Mouse (Mus musculus): Measurements from ENCODE around the gene Scube1. TPM values are rescaled to one million over a fixed set of nuclear protein-coding genes. Genes with fewer than 3 reads are reported as not detected.

The Scube1 gene
- polyA plus RNA-seq, 1 experiment, result 1.3 TPM

GRCm38 (mm10) chr15:83635251-83635650 lies 89.6 kb downstream of the Scube1 start:
- peaks cover 5% of the 10 kb centered on the region for H3K4me1 ChIP-seq (replicated peaks; ENCODE audit: control insufficient read depth, insufficient read depth, low read length)
- TF ChIP-seq CTCF (IDR thresholded peaks at IDR 0.05; ENCODE audit: borderline replicate concordance, control insufficient read depth, extremely low read depth, insufficient read depth, low read length, poor library complexity) (no peak), POLR2A (IDR thresholded peaks at IDR 0.05; ENCODE audit: control insufficient read depth, extremely low read depth, insufficient read depth, low read length, poor library complexity) (no peak)
- no peaks in the 10 kb centered on the region for H3K27me3 ChIP-seq (ENCODE audit: control insufficient read depth, insufficient read depth, low read length)
- WGBS, result 42% methylated on average over 3 of the region's 3 CpGs
- no peak for DNase-seq
- no peak overlapping the region for H3K27ac ChIP-seq (ENCODE audit: control insufficient read depth, insufficient read depth, low read length)
- no peak overlapping the region for H3K4me3 ChIP-seq (ENCODE audit: control insufficient read depth, insufficient read depth, low read length)
- no peaks in the 10 kb centered on the region for H3K36me3 ChIP-seq (ENCODE audit: control insufficient read depth, insufficient read depth, low read length)

GRCm38 (mm10) chr15:83634076-83634475 lies 90.7 kb downstream of the Scube1 start:
- Histone ChIP-seq H3K27ac (ENCODE audit: control insufficient read depth, insufficient read depth, low read length) (no peak overlapping the region), H3K4me3 (ENCODE audit: control insufficient read depth, insufficient read depth, low read length) (no peak overlapping the region), H3K4me1 (replicated peaks; ENCODE audit: control insufficient read depth, insufficient read depth, low read length) (peaks cover 4% of the 10 kb centered on the region; the same call in 1 of the 2 replicates), H3K27me3 (ENCODE audit: control insufficient read depth, insufficient read depth, low read length) (no peaks in the 10 kb centered on the region), H3K36me3 (ENCODE audit: control insufficient read depth, insufficient read depth, low read length) (no peaks in the 10 kb centered on the region)
- no peak for TF ChIP-seq CTCF (IDR thresholded peaks at IDR 0.05; ENCODE audit: borderline replicate concordance, control insufficient read depth, extremely low read depth, insufficient read depth, low read length, poor library complexity)
- no peak for TF ChIP-seq POLR2A (IDR thresholded peaks at IDR 0.05; ENCODE audit: control insufficient read depth, extremely low read depth, insufficient read depth, low read length, poor library complexity)
- no peak for DNase-seq
- WGBS, result 5% methylated on average over 1 of the region's 1 CpGs

- Histone ChIP-seq H3K4me1 (replicated peaks; ENCODE audit: control insufficient read depth, insufficient read depth, low read length) (peaks cover 5% of the 10 kb centered on the region; the same call in 1 of the 2 replicates), H3K27ac (ENCODE audit: control insufficient read depth, insufficient read depth, low read length) (no peak overlapping the region), H3K27me3 (ENCODE audit: control insufficient read depth, insufficient read depth, low read length) (no peaks in the 10 kb centered on the region), H3K36me3 (ENCODE audit: control insufficient read depth, insufficient read depth, low read length) (no peaks in the 10 kb centered on the region), H3K4me3 (ENCODE audit: control insufficient read depth, insufficient read depth, low read length) (no peak overlapping the region)
- WGBS, result 87% methylated on average over 7 of the region's 7 CpGs
- no peak for TF ChIP-seq POLR2A (IDR thresholded peaks at IDR 0.05; ENCODE audit: control insufficient read depth, extremely low read depth, insufficient read depth, low read length, poor library complexity)
- no peak for TF ChIP-seq CTCF (IDR thresholded peaks at IDR 0.05; ENCODE audit: borderline replicate concordance, control insufficient read depth, extremely low read depth, insufficient read depth, low read length, poor library complexity)
- no peak for DNase-seq
Measured at GRCm38 (mm10) chr15:83631071-83631470, 93.8 kb downstream of the Scube1 start.

GRCm38 (mm10) chr15:83629716-83630115 lies 95.1 kb downstream of the Scube1 start:
- TF ChIP-seq POLR2A (IDR thresholded peaks at IDR 0.05; ENCODE audit: control insufficient read depth, extremely low read depth, insufficient read depth, low read length, poor library complexity) (no peak), CTCF (IDR thresholded peaks at IDR 0.05; ENCODE audit: borderline replicate concordance, control insufficient read depth, extremely low read depth, insufficient read depth, low read length, poor library complexity) (no peak)
- 83% methylated on average over 3 of the region's 3 CpGs for WGBS
- Histone ChIP-seq H3K27ac (ENCODE audit: control insufficient read depth, insufficient read depth, low read length) (no peak overlapping the region), H3K36me3 (ENCODE audit: control insufficient read depth, insufficient read depth, low read length) (no peaks in the 10 kb centered on the region), H3K4me1 (replicated peaks; ENCODE audit: control insufficient read depth, insufficient read depth, low read length) (peaks cover 5% of the 10 kb centered on the region; the same call in 1 of the 2 replicates), H3K27me3 (ENCODE audit: control insufficient read depth, insufficient read depth, low read length) (no peaks in the 10 kb centered on the region), H3K4me3 (ENCODE audit: control insufficient read depth, insufficient read depth, low read length) (no peak overlapping the region)
- DNase-seq, result no peak

- WGBS, result 84% methylated on average over 2 of the region's 2 CpGs
- Histone ChIP-seq H3K36me3 (ENCODE audit: control insufficient read depth, insufficient read depth, low read length) (no peaks in the 10 kb centered on the region), H3K27ac (ENCODE audit: control insufficient read depth, insufficient read depth, low read length) (no peak overlapping the region), H3K4me3 (ENCODE audit: control insufficient read depth, insufficient read depth, low read length) (no peak overlapping the region), H3K4me1 (replicated peaks; ENCODE audit: control insufficient read depth, insufficient read depth, low read length) (peaks cover 5% of the 10 kb centered on the region; the same call in 1 of the 2 replicates), H3K27me3 (ENCODE audit: control insufficient read depth, insufficient read depth, low read length) (no peaks in the 10 kb centered on the region)
- TF ChIP-seq CTCF (IDR thresholded peaks at IDR 0.05; ENCODE audit: borderline replicate concordance, control insufficient read depth, extremely low read depth, insufficient read depth, low read length, poor library complexity), result no peak
- no peak for TF ChIP-seq POLR2A (IDR thresholded peaks at IDR 0.05; ENCODE audit: control insufficient read depth, extremely low read depth, insufficient read depth, low read length, poor library complexity)
- DNase-seq, result no peak
Measured at GRCm38 (mm10) chr15:83626142-83626645, 98.6 kb downstream of the Scube1 start.

GRCm38 (mm10) chr15:83615245-83615644 lies 109.6 kb downstream of the Scube1 start:
- Histone ChIP-seq H3K36me3 (ENCODE audit: control insufficient read depth, insufficient read depth, low read length) (no peaks in the 10 kb centered on the region), H3K27ac (ENCODE audit: control insufficient read depth, insufficient read depth, low read length) (no peak overlapping the region), H3K4me1 (replicated peaks; ENCODE audit: control insufficient read depth, insufficient read depth, low read length) (peaks cover 18% of the 10 kb centered on the region), H3K27me3 (ENCODE audit: control insufficient read depth, insufficient read depth, low read length) (no peaks in the 10 kb centered on the region), H3K4me3 (ENCODE audit: control insufficient read depth, insufficient read depth, low read length) (no peak overlapping the region)
- TF ChIP-seq POLR2A (IDR thresholded peaks at IDR 0.05; ENCODE audit: control insufficient read depth, extremely low read depth, insufficient read depth, low read length, poor library complexity), result no peak
- no peak for TF ChIP-seq CTCF (IDR thresholded peaks at IDR 0.05; ENCODE audit: borderline replicate concordance, control insufficient read depth, extremely low read depth, insufficient read depth, low read length, poor library complexity)
- DNase-seq, result no peak
- 92% methylated on average over 3 of the region's 3 CpGs for WGBS

Data from thymus, adult 2 months (tissue).